Mouse (Mus musculus) erythroid progenitor cell, adult 5-6 weeks (primary cell): ENCODE measurements around the gene Ccdc97. TPM values are rescaled to one million over a fixed set of nuclear protein-coding genes. Genes with fewer than 3 reads are reported as not detected.
A peak's percentile ranks its signal among the peaks of the same experiment; 100 is the strongest.
"Not testable (repeated sequence)": the region's sequence is repeated elsewhere in the genome, so short reads cannot be mapped to it uniquely, and the experiment has no call there.

Experiments
- ATAC-seq: replicated peaks from 2 replicates; pipeline ENCODE4 v1.8.0; 2016; ENCODE audit warnings: moderate number of reproducible peaks, mild to moderate bottlenecking, moderate TSS enrichment, inconsistent platforms; ENCODE audit not compliant: poor library complexity, low FRiP score, severe bottlenecking
- total RNA-seq, 2 experiments: library from RNA; stranded (forward) in 1 of 2; stranded (reverse) in 1 of 2; fragments of 150-400 nt in 1 of 2; fragments of 186-747, 209-891 nt in 1 of 2; gene quantifications; 2 replicates each; pipeline versions ENCODE4 v1.2.3 to v1.2.4; 2015 to 2017; ENCODE audit warnings: low replicate concordance in 2 of 2

Ccdc97 gene
- total RNA-seq, 2 experiments from 2014 or later = 13.9 to 28.1 TPM

DNA sequence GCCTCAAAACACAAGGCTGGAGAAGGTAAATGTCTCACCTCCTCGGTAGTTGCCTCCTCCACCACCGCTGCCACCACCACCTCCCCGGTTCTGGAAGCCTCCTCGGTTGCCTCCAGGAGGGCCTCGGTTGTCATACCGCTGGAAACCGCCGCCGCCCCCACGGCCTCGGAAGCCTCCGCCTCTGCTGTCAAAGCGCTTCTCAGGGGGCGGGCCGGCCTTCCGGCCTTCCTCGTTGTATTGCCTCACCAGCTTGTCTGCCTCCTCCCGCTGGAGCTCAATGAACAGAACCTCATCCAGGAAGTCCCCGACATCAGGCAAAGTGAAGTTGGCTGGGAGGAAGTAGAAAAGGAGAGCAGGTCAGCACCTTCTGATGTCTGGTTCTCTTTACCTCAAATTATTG, 7.0 kb upstream of the Ccdc97 start:
- ATAC-seq = no peak

GRCm38 (mm10) chr7:25721776-25722175, 2.9 kb upstream of the Ccdc97 start:
- ATAC-seq = not testable (repeated sequence)

DNA sequence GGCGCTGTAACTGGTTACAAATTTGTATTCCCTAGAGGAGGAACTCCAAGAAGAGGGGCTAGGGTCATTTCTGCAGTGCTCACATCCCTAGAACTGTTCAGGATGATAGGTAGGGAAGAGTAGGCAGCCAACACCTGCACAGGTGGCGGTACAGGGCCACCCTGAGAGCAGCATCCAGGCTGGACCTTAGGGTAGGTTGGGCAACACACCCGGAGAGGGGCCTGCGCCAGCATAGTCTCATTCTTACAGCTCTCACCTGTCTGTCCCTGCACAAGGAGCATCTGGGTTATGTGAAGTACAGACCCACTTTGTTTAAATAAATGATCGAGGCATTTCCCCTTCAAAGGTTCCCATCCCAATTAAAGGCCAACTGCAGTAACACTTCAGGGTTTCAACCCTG, 1.9 kb upstream of the Ccdc97 start:
- no peak for ATAC-seq

DNA sequence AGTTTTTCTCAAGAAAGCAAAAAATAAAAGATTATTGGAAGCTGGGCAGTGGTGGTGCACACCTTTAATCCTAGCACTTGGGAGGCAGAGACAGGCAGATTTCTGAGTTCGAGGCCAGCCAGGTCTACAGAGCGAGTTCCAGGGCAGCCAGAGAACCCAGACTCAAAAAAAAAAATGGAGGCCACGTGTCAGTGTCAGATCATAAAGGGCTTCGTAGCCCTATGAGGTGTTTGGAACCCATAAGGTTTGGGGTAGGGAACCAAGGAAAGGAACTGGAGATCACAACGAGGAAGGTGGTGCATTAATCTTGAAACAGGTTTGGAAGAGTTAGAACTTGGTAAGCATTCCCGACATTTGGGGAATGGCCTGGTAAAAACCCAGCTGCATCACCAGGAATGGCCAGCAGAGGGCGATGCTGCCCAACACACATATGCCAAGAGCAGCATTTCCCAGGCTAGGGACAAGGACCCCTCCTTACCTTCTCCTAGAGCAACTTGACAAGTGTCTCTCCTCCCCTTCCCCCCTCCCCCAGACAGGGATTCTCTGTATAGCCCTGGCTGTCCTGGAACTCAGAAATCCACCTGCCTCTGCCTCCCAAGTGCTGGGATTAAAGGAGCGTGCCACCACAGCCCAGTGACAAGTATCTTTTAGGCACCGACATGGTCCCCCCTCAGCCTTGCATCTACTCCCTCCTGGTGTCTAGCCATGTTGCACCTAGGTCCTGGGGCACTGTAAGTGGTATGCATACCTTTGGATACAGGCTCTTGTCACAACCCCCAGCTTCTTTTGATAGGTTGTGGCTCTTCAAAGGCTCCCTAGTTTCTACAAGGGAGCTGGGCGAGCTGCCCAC, 1.1 kb upstream of the Ccdc97 start:
- ATAC-seq = peak; percentile 54; the same call in 1 of the 2 replicates

GRCm38 (mm10) chr7:25717478-25717877, 1.4 kb downstream of the Ccdc97 start:
- ATAC-seq = no peak

- ATAC-seq = no peak
These were observed 3.1 kb downstream of the Ccdc97 start for GRCm38 (mm10) chr7:25715731-25716271.

DNA sequence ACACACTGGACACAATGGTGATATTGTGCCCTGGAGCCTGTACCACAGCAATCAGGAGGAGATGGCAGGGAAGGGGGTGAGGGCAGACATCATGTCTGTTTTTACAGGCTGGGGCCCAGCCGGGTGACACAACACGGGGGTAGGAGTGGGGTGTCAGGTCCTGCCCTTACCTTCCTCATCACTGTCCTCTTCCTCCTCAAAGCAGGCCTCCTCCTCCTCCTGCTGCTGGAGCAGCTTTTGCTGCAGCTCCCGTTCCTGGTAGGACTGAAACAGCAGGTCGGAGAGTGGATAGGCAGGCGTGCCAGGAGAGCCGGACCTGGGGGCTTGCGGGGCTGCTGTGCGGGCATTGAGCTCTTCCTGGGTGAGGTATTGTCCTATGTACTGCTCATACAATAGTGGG, 4.3 kb downstream of the Ccdc97 start:
- no peak for ATAC-seq

DNA sequence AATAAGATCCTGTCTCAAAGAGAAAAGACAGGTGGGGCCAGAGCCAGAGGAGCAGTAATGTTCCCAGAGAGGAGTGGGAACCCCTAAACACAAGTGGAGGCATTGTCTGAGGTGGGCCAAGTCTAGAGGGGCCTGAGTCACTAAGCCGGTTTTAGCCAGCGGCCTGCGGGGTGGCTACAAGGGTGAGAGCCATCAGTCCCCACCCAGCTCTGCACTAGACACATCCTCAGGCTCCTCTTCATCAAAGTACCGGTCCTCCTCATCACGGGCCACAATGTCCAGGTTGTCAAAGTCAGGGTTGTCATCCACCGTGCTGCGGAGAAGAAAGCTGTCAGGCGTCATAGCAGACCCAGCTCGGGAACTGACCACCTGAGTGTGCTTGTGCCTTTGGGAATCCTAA, 6.1 kb downstream of the Ccdc97 start:
- ATAC-seq = no peak

DNA sequence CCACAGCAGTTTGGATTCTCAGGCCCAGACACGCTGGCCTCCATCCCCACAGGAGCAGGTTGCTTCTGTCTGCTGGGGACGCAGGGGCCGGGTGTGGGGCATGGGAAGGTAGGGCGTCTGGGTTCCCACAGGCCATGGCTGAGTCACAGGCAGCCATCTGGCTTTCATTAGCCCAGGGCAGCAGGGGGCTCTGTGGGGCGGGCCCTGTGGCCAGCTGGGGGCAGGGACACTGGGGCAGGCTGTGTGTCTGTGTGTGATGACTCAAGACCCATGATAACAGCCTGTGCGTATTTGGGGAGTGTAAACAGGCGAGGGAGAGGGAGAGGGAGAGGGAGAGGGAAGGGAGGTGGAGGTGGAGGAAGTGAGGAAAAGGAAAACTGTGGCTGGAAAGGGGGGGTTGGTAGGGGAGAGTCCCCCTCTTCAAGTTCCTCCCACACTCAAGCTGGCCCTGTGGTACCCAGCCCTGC, 7.1 kb downstream of the Ccdc97 start:
- ATAC-seq = no peak

GRCm38 (mm10) chr7:25711165-25711564, 7.7 kb downstream of the Ccdc97 start:
- ATAC-seq = no peak

- no peak for ATAC-seq
These were observed 8.3 kb downstream of the Ccdc97 start for GRCm38 (mm10) chr7:25710519-25711130.

DNA sequence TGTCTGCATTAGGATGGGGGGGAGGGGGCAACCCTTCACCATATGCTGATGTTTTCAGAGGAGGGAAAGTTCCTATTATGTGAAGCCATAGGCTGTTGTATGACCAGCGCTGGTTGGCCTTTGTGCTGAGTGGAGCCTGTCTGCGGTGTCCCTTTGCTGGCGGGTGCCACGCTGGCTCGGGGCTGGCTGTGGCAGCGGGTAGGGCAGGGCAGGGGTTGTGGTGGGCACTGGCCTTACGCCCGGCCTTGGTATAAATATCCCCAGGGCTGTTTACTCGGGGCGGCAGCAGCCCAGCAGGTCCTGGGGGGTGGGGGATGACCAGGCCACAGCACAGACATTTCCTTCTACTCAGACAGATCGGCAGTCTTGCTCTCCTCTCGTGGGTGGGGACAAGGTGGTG, 8.9 kb downstream of the Ccdc97 start:
- no peak for ATAC-seq

- ATAC-seq = no peak
These were observed 11.2 kb downstream of the Ccdc97 start for GRCm38 (mm10) chr7:25707581-25708292.

- ATAC-seq = no peak
These were observed 12.2 kb downstream of the Ccdc97 start for GRCm38 (mm10) chr7:25706578-25707170.

DNA sequence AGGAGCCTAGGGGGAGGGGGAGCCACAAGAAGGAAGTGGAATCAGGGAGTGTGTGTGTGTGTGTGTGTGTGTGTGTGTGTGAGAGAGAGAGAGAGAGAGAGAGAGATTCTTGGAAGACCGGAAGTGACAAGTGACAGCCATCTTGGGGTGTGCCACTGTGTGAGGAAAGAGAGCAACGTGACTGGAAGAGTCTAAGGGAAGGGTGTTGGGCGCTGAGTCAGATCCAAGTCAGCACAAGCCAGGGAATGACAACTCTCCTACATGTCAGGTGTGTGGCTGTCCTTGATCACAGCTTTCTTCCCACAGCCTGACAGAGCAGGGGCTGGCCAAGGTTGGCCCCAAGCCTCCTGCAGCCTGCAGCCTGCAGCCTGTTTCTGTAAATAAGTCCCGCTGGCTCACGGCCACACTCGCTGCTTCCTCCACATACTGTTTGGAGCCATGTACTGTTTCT, 13.1 kb downstream of the Ccdc97 start:
- no peak for ATAC-seq

GRCm38 (mm10) chr7:25704716-25705364, 14.0 kb downstream of the Ccdc97 start:
- ATAC-seq = no peak

GRCm38 (mm10) chr7:25703793-25704494, 14.9 kb downstream of the Ccdc97 start:
- ATAC-seq = no peak

- no peak for ATAC-seq
These were observed 16.5 kb downstream of the Ccdc97 start for GRCm38 (mm10) chr7:25702350-25702749.

DNA sequence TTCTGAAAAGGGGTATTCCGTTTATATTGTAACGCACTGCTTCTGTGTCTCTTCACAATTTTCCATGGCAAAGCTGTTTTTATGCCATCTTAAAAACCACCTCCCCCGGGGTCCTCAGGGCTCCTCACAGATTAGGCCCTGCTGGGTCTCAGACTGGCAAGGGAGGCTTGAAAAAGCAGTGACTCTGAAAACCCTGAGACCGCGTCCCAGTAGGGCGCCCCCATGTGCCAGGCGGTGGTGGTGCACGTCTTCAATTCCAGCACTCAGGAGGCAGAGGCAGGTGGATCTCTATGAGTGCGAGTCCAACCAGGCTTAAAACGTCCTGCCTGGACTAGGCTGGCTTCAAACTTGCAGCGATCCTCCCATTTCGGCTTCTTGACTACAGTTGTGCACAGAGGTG, 18.2 kb downstream of the Ccdc97 start:
- 0 out of 2 replicates have a peak, but pooled peaks have one; percentile 46 for ATAC-seq
